Mouse (Mus musculus): ENCODE results near the gene Vmn1r78.
"Not testable (repeated sequence)": the region's sequence is repeated elsewhere in the genome, so short reads cannot be mapped to it uniquely, and the experiment has no call there.

The Vmn1r78 gene

DNA sequence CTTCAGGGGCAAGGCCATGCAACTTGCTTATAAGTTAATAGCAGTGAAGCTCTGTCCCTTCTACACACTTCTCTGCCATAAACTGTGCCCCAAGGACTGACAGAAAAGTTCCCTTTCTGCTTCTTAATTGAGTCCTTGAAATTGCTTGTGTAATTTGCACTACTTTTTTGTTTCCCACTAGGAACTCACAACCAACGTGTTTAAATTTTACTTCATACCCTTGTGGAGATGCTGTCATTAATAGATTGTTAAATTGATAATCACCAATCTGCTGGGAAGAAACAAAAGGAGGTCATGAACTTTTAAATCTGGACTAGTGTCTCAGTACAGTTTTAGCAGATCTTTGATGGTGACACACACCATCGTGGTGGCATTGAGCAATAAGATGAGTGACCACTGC, at the start of gene Vmn1r78:
Gene Vmn1r78, plus strand, starts transcription at position 301 of the 400 bp plus-strand sequence.
- DNase-seq (ENCODE audit: low spot score in 2 of 2): no peak

- not testable (repeated sequence) for DNase-seq (ENCODE audit: low spot score in 2 of 2)
Observed at GRCm38 (mm10) chr7:12156463-12156862, 6.4 kb downstream of the Vmn1r78 start.

DNA sequence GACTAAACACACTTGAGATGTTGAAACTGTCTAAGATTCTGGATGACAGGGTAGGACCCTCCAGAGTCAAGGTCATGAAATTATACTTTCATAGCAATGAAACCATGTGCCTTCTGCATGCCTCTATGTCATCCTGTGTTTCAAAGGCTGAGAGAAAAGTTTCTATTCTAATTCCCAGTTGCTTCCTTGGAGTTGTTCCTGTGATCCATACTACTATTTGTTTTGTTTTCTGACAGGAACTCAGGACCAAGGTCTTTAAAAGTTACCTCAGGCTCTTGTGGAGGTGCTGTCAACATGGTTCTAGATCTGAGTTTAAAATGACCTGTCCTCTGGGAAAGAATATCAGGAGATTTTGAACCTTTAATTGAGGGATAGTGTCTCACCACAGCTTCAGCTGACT, 20.9 kb downstream of the Vmn1r78 start, which contains the start of gene Vmn1r79:
Gene Vmn1r79, plus strand, starts transcription at position 301 of the 400 bp plus-strand sequence.
- not testable (repeated sequence) for DNase-seq (ENCODE audit: low spot score in 2 of 2)

GRCm38 (mm10) chr7:12172926-12173325, 22.9 kb downstream of the Vmn1r78 start:
- DNase-seq (ENCODE audit: low spot score in 2 of 2): not testable (repeated sequence)

GRCm38 (mm10) chr7:12188986-12189385, 38.9 kb downstream of the Vmn1r78 start, which contains the start of gene Vmn1r80:
TSS of gene Vmn1r80 (plus strand) at chr7:12189286.
- DNase-seq (ENCODE audit: low spot score in 2 of 2): no peak

- no peak for DNase-seq (ENCODE audit: low spot score in 2 of 2)
Observed at GRCm38 (mm10) chr7:12204141-12204540, 54.1 kb downstream of the Vmn1r78 start.
